Mouse (Mus musculus) large intestine, adult 2 months (tissue): ENCODE measurements around the gene Fosb. TPM values are rescaled to one million over a fixed set of nuclear protein-coding genes. Genes with fewer than 3 reads are reported as not detected.

Experiments
- DNase-seq: peaks from one replicate; pipeline ENCODE4 v3.0.0-alpha.2; 2012; ENCODE audit warnings: low read depth, low spot score
- WGBS: fragments of 180-500 bp; shearing (Covaris S2); methylation state at CpG from one replicate; pipeline ENCODE4 v1.1.7; 2018; 5-methylcytosine and 5-hydroxymethylcytosine counted together
- polyA plus RNA-seq: library from polyadenylated mRNA; depleted of rRNA; stranded (reverse); fragments of >200 nt; gene quantifications from 2 replicates; pipeline ENCODE4 v1.2.3, GENCODE M21; 2012

Fosb gene
- polyA plus RNA-seq, 1 experiment: 1.4 TPM

GRCm38 (mm10) chr7:19335583-19335982, 25.7 kb upstream of the Fosb start:
- no peak for DNase-seq
- 42% methylated on average over 3 of the region's 3 CpGs for WGBS

GRCm38 (mm10) chr7:19332709-19333352, 23.0 kb upstream of the Fosb start:
- WGBS: under 1% methylated on average over 52 of the region's 52 CpGs

DNA sequence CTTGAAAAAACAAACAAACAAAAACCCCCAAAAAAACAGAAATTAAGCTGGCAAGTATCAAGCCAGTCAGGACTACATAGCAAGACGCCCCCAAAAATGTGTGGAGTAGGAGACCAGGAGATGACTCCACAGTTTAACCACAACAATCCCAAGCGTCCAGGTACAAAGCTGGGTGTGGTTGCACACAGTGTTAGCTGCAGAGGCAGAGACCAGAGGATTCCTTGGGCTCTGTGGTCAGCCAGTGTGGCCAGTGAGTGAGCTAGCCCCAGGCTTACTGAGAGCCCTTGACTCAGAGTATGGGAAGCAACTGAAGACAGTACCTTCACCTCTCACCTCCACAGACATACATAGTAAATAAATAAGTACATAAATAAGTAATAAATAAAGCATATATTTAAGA, 22.1 kb upstream of the Fosb start:
- 69% methylated on average over 2 of the region's 2 CpGs for WGBS

More at GRCm38 (mm10) chr7:19332709-19333352, 23.0 kb upstream of the Fosb start:
- no peak for DNase-seq

DNA sequence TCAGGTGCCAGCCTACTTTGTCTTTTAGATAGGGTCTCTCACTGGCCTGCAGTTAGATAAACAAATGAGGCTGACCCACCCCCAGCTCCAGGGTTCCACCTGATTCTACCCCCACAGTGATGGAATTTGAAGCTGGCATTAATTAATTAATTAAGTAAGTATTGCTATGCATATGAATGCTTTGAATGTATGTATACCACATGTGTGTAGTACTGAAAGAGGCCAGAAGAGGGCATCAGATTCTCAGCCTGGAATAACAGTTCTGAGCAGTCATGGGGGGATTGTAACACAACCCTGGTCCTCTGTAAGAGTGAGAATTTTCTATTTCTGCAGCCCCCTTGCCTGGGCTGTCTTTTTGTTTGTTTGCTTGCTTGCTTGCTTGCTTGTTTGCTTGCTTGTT, 18.6 kb upstream of the Fosb start:
- no peak for DNase-seq

More for the DNA sequence above, 22.1 kb upstream of the Fosb start:
- DNase-seq: no peak

DNA sequence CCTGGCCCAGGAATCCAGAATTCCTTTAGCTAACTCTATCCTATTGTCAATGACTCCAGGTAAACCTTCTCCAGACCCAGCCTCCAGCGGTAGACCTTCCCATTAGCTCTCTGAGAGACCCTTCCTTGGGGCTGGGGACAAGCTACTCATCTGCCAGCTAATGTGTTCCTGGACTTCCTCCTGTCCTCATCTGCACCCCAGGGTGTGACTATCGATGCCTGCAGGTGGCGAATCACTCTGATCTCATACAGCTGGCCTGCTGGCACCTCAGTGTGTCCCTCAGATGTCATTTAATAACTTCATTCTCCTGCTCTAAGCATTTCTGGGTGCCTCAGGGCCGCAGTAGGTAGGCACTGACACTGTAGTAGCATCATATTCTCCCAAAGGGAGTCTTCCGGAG, 17.9 kb upstream of the Fosb start:
- DNase-seq: no peak
- whole genome bisulfite sequencing: 52% methylated on average over 5 of the region's 5 CpGs

GRCm38 (mm10) chr7:19327128-19327527, 17.3 kb upstream of the Fosb start:
- DNase-seq: peak; percentile 85
- WGBS: under 1% methylated on average over 22 of the region's 22 CpGs

DNA sequence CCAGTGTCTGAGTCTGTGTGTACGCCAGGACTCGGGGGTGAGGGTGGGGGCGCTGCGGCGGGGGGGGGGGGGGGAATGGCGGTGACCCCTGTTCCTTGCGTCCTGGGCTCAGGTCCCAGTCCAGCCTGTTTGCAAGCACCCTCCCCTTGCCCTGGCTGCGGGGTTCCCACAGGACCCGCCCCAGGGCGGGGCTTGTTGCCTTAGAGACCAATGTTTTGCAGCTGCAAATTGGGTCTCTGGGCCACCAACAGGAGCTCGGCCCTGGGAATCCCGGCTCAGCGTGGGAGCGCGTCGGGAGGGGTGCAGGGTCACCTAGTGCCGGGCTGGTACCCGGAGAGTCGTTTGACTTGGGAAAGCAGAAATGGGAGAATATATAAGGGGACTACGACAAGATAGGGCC, 16.5 kb upstream of the Fosb start:
- whole genome bisulfite sequencing: under 1% methylated on average over 20 of the region's 20 CpGs
- no peak for DNase-seq

DNA sequence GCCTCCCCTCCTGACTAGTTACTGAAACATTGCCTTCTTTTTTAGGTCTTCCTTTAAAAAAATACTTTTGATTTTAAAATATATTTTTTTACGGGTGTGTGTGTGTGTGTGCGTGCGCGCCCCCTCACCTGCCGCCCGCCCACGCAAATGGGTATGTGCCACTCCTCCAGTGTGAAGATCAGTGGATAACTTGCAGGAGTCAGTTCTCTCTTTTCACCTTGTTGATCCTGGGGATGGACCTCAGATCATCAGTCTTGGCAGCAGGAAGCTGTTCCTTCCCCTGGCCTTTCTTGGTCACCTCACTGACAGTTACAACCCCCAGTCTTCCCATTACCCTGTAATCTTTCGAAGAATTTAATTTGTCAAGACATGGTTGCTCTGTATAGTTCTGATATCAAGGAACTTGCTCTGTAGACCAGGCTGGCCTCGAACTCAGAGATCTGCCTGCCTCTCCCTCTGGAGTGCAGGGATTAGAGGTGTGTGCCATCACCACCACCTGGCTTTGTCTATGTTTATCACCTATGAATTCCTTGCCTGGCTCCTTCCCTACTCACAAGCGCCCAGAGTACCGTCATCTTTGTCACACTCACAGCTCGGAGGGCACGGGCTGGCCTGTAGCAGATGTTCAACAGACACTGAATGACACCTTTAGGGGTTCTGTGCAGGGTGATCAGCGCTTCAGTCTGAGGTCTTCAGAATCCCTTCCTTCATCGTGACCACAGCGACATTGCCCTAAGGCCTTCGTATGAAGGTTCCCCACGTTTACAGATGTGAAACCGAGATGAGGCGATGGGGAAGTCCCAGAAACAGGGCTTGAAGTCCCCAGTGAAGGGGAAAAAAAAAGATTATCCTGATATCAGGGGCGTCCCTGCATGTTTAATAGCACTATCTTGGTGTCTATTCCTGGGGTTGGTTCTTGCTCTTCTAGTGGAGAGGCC, 15.7 kb upstream of the Fosb start:
- 71% methylated on average over 21 of the region's 21 CpGs for WGBS
- DNase-seq: no peak

DNA sequence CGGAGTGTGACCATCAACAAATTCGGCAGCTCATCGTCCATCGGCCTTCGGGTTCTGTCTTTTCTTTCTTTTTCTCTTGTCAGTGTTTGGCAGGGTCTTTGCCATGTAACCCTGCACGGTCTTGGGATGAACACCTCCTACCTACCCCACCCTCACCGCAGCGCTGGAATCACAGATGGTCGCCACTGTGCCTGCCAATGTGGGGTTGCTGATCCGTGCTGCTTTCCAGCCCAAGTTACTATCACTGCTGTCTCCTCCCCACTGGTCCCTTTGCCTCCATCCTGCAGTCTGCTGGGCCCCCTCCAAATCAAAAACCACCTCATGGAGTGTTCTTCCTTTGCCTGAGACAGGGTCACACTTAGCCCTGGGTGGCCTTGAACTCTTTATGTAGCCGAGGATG, 14.4 kb upstream of the Fosb start:
- DNase-seq: no peak
- WGBS: 80% methylated on average over 11 of the region's 11 CpGs

GRCm38 (mm10) chr7:19322489-19322888, 12.6 kb upstream of the Fosb start:
- DNase-seq: no peak
- 39% methylated on average over 9 of the region's 9 CpGs for WGBS

DNA sequence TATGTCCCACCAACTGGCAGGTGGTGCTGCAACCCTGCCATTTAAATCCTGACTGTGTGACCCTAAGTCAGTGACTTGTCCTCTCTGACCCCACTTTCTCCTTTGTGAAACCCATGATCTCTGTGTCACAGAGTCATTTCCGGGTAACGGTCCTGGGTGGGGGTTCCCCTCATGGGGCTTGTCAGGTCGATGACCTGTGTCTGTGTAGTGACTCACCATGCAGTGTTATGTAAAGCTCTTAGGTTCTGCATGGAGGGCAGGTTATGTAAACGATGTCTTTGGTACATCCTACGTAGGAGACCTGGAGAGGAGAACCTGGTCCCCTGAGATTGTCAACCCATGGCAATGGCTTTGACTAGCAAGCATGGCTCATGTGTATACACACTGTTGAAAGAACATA, 11.6 kb upstream of the Fosb start:
- no peak for DNase-seq
- 14% methylated on average over 5 of the region's 5 CpGs for WGBS

DNA sequence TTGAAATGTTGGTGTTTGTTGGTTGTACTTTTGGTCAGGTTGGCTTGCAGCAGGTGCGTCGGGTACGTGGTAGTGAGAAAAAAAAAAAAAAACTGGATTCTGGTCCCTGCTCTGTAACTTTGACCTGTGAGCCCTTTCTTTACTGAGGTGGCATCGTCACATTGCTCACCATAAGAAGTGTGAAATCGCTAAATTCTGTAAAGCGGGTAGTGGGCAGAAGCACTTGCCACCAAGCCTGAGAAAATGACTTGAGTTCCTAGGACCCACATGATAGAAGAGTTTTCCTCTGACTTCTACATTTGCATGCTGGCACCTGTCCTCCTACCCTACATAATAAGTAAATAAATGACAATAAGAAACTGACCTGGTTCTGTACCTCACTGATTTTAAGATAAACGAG, 10.8 kb upstream of the Fosb start:
- WGBS: 27% methylated on average over 7 of the region's 7 CpGs

DNA sequence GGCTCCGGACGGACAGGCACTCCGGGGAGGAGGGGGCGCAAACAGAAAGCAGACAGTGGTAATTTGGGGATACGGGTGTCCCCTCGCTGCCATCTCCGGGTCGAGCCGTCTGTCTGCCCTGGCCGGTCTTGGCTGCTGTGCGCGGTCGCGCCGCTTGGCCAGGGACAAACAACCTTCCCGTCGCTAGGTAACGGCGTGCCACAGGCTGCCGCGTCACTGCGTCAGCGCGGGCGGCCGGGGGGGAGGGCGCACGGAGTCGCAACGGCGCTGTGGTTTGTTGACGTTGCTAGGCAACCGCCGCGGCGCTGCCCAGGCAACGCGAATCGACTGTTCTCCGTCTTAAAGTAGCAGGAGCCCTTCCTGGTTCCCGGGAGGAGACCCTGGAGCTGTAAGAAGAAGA, 10.1 kb upstream of the Fosb start:
- WGBS: under 1% methylated on average over 41 of the region's 41 CpGs
- peak; percentile 92 for DNase-seq

More for the DNA sequence above, 10.8 kb upstream of the Fosb start:
- no peak for DNase-seq

DNA sequence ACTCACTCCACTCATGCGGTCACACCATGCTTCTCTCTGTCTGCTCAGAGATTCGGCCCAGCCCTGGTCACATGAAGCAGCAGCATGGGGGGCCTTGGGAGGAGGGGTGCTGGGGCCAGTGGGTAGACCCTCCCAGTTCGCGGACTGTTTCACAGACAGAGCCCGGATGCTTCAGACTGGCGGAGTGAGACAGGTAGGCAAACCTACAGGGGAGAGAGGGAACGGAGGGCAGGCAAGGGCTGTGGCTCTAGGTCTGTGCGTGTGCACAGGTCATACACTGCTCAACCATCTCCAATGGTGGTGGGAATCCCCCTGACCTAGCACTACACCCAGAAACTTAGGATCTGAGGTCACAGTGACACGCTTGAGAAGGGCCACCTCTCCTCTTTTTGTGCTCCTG, 9.6 kb upstream of the Fosb start:
- WGBS: 22% methylated on average over 9 of the region's 9 CpGs
- no peak for DNase-seq

- no peak for DNase-seq
- WGBS: 83% methylated on average over 7 of the region's 7 CpGs
Measured at GRCm38 (mm10) chr7:19318676-19319075, 8.8 kb upstream of the Fosb start.

GRCm38 (mm10) chr7:19318201-19318600, 8.3 kb upstream of the Fosb start:
- WGBS: 79% methylated on average over 2 of the region's 2 CpGs
- no peak for DNase-seq

- 48% methylated on average over 14 of the region's 14 CpGs for WGBS
- peak; percentile 60 for DNase-seq
Measured at GRCm38 (mm10) chr7:19316451-19317161, 6.8 kb upstream of the Fosb start.

DNA sequence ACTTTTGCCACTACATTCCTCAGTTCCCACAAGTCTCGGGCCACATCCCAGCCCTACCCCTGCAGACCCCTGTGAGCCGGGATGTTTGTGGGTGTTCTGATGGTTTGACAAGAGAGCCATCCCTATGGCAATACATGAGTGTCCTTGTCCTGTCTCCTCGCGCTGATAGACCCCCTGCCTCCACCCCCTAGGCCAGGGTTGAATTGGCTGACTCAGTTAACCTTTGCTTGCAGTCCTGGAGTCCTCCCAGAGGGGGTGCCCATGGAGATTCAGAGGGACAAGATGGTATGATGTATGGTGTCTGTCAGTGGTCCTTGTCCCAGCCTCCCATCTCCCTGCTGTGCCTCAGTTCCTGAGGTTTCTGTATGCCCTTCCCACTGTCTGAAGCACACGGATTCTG, 4.2 kb upstream of the Fosb start:
- 53% methylated on average over 5 of the region's 5 CpGs for WGBS
- DNase-seq: no peak

DNA sequence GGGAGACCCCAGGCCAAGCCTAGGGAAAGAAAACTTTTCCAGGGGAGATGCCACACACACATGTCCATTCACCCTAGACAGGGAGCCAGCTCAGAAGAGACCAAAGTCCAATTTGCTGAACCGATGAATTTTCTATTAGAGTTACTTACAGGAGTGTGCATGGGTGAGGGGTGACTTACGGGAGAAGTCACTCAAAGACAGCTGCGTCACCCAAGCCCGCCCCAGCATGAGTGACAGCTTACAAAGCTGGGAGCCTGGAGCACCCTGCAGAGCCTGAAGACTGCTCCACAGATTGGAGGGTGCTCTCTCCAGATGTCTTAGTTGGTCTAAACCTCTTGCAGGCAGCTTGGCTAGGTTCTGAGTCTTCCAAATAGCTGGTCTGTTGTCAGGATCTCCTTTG, 2.1 kb upstream of the Fosb start:
- 34% methylated on average over 4 of the region's 4 CpGs for WGBS
- no peak for DNase-seq

- WGBS: under 1% methylated on average over 48 of the region's 48 CpGs
Measured at GRCm38 (mm10) chr7:19309278-19309883, 470 bp downstream of the Fosb start.

More at GRCm38 (mm10) chr7:19309278-19309883, 470 bp downstream of the Fosb start:
- DNase-seq: no peak
